Mouse (Mus musculus) testis, postnatal 10 days (tissue): Measurements from ENCODE around the gene Zfp454.

Experiments
- DNase-seq: peaks from one replicate; pipeline ENCODE4 v3.0.0; 2021; ENCODE audit warnings: low spot score

Zfp454 gene

GRCm38 (mm10) chr11:50887390-50888128, at the start of gene Zfp454:
Zfp454 (minus strand) TSS chr11:50887651.
- DNase-seq, result peak; percentile 89

GRCm38 (mm10) chr11:50932040-50932439, 44.6 kb upstream of the Zfp454 start:
- no peak for DNase-seq

- peak; percentile 86 for DNase-seq
These were observed 44.0 kb upstream of the Zfp454 start, which contains the start of gene Zfp354b for GRCm38 (mm10) chr11:50931451-50931866. Zfp354b (minus strand) TSS chr11:50931633.

- DNase-seq, result no peak
These were observed 43.6 kb upstream of the Zfp454 start for GRCm38 (mm10) chr11:50931021-50931420.

- no peak for DNase-seq
These were observed 43.1 kb upstream of the Zfp454 start for GRCm38 (mm10) chr11:50930469-50931014.

- peak; percentile 92 for DNase-seq
These were observed 28.3 kb upstream of the Zfp454 start, which contains the start of gene Zfp2 for GRCm38 (mm10) chr11:50915671-50916320. Zfp2 (minus strand) TSS chr11:50916165.

GRCm38 (mm10) chr11:50914461-50914860, 27.0 kb upstream of the Zfp454 start:
- no peak for DNase-seq

- no peak for DNase-seq
These were observed 25.9 kb upstream of the Zfp454 start for GRCm38 (mm10) chr11:50913301-50913700.

GRCm38 (mm10) chr11:50908136-50908535, 20.7 kb upstream of the Zfp454 start:
- no peak for DNase-seq

GRCm38 (mm10) chr11:50897359-50897758, 9.9 kb upstream of the Zfp454 start:
- no peak for DNase-seq

GRCm38 (mm10) chr11:50892441-50892840, 5.0 kb upstream of the Zfp454 start:
- no peak for DNase-seq

- DNase-seq, result no peak
These were observed 538 bp downstream of the Zfp454 start for GRCm38 (mm10) chr11:50886933-50887293.

GRCm38 (mm10) chr11:50886231-50886932, 1.1 kb downstream of the Zfp454 start:
- DNase-seq, result peak; percentile 52

- DNase-seq, result no peak
These were observed 3.7 kb downstream of the Zfp454 start for GRCm38 (mm10) chr11:50883756-50884155.

- DNase-seq, result no peak
These were observed 8.8 kb downstream of the Zfp454 start for GRCm38 (mm10) chr11:50878641-50879040.

- DNase-seq, result no peak
These were observed 36.4 kb downstream of the Zfp454 start for GRCm38 (mm10) chr11:50850989-50851601.

- DNase-seq, result no peak
These were observed 37.2 kb downstream of the Zfp454 start, which contains the start of gene Grm6 for GRCm38 (mm10) chr11:50850177-50850735. Grm6 (plus strand) TSS chr11:50850685.

GRCm38 (mm10) chr11:50849310-50849709, 38.1 kb downstream of the Zfp454 start:
- no peak for DNase-seq

- no peak for DNase-seq
These were observed 38.8 kb downstream of the Zfp454 start for GRCm38 (mm10) chr11:50848520-50849137.

- DNase-seq, result no peak
These were observed 40.4 kb downstream of the Zfp454 start for GRCm38 (mm10) chr11:50847047-50847446.

- no peak for DNase-seq
These were observed 41.5 kb downstream of the Zfp454 start for GRCm38 (mm10) chr11:50845951-50846350.
